Mouse (Mus musculus): Measurements from ENCODE around the gene Hoxa7.
A peak's percentile ranks its signal among the peaks of the same experiment; 100 is the strongest.

- TF ChIP-seq CTCF (IDR thresholded peaks at IDR 0.05; ENCODE audit: borderline replicate concordance, extremely low read depth, insufficient read depth, insufficient read length) = peak; percentile 86
- TF ChIP-seq POLR2A (IDR thresholded peaks at IDR 0.05; ENCODE audit: borderline replicate concordance, extremely low read depth, insufficient read depth, insufficient read length, poor library complexity, severe bottlenecking) = no peak
Measured at GRCm38 (mm10) chr6:52270494-52271480, 49.1 kb upstream of the Hoxa7 start.
